Mouse (Mus musculus): ENCODE results near the gene Snx6. TPM values are rescaled to one million over a fixed set of nuclear protein-coding genes. Genes with fewer than 3 reads are reported as not detected.
"Not testable (repeated sequence)": the region's sequence is repeated elsewhere in the genome, so short reads cannot be mapped to it uniquely, and the experiment has no call there.

Gene Snx6
- 81.8 and 85.9 TPM in 2 replicates for total RNA-seq (2017)

DNA sequence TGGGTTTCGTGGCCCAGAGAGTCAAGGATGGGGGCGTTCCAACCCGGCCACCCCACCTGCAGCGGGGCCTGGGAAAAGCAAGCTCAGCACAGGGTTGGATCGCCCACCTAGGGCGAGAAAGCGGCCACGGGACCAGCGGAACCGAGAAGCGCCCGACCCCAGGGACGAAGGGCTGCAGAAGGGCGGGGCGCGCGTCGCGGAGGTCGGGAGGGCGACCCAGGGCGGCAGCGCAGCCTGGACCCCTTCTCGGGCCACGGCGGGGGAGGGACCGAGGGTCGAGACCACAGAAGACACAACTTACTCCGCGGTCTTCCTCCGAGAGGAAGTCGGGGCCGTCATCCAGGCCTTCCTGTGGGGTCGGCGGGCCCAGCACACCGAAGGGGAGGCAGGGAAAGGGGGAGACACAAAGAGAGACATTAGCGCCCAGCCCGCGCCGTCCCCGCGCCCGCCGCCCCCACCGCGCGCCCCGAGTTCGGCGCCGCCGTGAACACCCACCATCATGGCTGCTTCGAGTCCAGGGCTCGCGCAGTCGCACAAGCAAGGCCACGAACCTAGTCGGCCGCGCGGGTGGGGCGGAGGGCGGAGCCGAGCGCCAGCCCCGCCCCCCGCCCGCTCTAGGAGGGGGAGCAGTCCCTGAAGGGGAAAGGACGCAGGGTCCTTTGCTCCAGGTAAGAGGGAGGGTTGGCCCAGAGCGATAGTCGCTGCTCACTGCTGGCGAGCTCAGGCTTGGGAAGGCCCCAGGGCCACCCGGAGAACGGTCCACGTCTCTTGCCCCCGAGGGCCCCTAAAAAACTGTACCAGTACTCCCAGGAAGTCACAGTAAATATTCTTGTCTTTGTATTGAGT, at the start of gene Snx6:
Gene Snx6, minus strand, starts transcription at position 551 of the 846 bp plus-strand sequence.
- peak; percentile 86 for ATAC-seq (ENCODE audit: extremely low read depth, insufficient number of reproducible peaks, low FRiP score, poor library complexity, severe bottlenecking)

GRCm38 (mm10) chr12:54844415-54844814, 48.9 kb upstream of the Snx6 start:
- ATAC-seq (ENCODE audit: extremely low read depth, insufficient number of reproducible peaks, low FRiP score, poor library complexity, severe bottlenecking) = no peak

DNA sequence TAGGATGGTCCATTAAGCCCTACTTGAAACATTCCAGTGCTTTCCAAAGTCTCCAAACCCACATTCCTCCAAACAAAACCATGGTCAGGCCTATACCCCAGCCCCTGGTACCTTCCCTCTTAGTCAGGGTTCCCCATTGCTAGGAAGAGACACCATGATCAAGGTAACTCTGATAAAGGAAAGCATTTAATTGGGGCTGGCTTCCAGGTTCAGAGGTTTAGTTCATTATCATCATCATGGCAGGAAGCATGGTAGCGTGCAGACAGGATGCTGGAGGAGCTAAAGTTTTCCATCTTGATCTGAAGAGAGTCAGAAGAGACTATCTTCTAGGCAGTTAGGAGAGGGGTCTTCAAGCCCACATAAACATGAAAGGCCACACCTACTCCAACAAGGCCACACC, 46.1 kb upstream of the Snx6 start:
- ATAC-seq (ENCODE audit: extremely low read depth, insufficient number of reproducible peaks, low FRiP score, poor library complexity, severe bottlenecking) = no peak

- ATAC-seq (ENCODE audit: extremely low read depth, insufficient number of reproducible peaks, low FRiP score, poor library complexity, severe bottlenecking) = no peak
Observed at GRCm38 (mm10) chr12:54839815-54840214, 44.3 kb upstream of the Snx6 start.

DNA sequence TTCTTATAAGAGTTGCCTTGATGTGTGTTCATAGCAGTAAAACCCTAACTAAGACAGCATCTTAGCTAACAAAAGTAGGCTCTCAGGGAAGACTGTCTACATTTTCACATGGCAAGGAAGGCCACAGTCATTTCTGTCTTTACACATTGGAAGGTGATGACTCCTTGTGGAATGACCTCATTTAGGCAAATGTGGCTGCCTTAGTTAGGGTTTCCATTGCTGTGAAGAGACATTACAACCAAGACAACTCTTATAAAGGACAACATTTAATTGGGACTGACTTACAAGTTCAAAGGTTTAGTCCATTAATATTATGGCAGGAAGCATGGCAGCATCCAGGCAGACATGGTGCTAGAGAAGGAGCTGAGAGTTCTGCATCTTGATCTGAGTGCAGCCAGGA, 43.4 kb upstream of the Snx6 start:
- ATAC-seq (ENCODE audit: extremely low read depth, insufficient number of reproducible peaks, low FRiP score, poor library complexity, severe bottlenecking) = no peak

- no peak for ATAC-seq (ENCODE audit: extremely low read depth, insufficient number of reproducible peaks, low FRiP score, poor library complexity, severe bottlenecking)
Observed at GRCm38 (mm10) chr12:54835608-54836570, 40.4 kb upstream of the Snx6 start.

- ATAC-seq (ENCODE audit: extremely low read depth, insufficient number of reproducible peaks, low FRiP score, poor library complexity, severe bottlenecking) = no peak
Observed at GRCm38 (mm10) chr12:54834925-54835447, 39.5 kb upstream of the Snx6 start.

DNA sequence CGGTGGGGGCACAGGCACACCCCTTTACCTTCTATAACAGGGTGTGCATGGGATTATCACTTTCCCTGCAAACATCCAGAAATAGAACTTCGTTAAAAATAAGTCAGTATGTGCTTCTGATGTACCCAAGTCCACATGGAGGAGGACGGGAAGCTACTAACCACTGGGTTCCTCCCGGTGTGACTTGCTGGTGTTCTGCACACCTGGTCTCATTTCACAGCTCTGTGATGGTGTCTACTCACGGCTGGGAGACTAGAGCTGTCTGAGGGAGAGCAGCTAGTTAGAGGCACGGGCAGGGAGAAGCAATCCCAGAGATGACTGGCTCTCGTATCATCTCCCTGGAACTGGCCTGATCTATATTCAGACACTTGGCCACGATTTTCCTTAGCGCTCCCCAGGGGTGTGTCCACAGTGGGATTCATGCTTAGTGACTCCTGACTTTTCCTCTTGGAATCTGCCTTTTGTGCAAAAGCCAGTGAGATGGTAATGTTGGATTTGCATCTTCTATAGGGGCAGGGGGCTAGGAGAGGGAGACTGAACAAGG, 38.4 kb upstream of the Snx6 start:
- ATAC-seq (ENCODE audit: extremely low read depth, insufficient number of reproducible peaks, low FRiP score, poor library complexity, severe bottlenecking) = no peak

- not testable (repeated sequence) for ATAC-seq (ENCODE audit: extremely low read depth, insufficient number of reproducible peaks, low FRiP score, poor library complexity, severe bottlenecking)
Observed at GRCm38 (mm10) chr12:54831927-54832326, 36.4 kb upstream of the Snx6 start.

DNA sequence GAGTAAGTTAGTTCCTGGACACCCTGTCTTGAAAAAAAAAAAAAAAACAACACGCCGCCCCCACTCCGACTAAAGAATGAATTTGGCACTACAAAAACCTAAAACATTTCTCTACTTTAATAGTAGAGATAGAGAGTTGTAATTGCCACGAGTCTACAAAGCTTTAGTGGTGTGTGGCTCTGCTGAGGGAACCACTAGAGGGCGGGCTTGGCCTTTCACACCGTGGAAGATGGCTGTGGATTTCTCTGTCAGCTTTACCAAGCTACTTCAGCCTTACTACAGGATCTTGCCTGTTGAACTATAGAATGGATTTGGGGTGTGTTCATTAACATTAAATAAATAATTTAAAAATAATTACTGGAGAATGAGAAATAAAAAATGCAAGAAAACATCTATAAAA, 35.1 kb upstream of the Snx6 start:
- peak; percentile 95 for ATAC-seq (ENCODE audit: extremely low read depth, insufficient number of reproducible peaks, low FRiP score, poor library complexity, severe bottlenecking)

GRCm38 (mm10) chr12:54829876-54830275, 34.4 kb upstream of the Snx6 start:
- no peak for ATAC-seq (ENCODE audit: extremely low read depth, insufficient number of reproducible peaks, low FRiP score, poor library complexity, severe bottlenecking)

DNA sequence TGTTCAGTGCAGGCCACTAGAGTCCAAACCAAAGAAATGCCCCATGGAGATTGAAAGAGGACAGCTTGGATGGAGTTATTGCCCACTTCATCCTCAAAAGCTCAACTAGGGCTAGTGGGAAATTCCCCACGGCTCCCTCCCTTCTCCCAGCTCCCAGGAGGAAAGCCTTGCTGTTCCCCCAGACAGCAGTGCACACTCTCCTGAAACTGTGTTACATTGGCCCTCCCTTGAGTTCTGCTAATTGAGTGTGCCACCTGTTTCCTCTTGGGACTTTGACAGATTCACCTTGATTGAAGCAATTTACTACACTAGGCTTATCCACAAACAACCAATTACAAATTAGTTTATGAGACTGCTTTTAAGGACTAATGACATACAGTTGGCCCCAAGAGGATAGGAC, 32.5 kb upstream of the Snx6 start:
- no peak for ATAC-seq (ENCODE audit: extremely low read depth, insufficient number of reproducible peaks, low FRiP score, poor library complexity, severe bottlenecking)

DNA sequence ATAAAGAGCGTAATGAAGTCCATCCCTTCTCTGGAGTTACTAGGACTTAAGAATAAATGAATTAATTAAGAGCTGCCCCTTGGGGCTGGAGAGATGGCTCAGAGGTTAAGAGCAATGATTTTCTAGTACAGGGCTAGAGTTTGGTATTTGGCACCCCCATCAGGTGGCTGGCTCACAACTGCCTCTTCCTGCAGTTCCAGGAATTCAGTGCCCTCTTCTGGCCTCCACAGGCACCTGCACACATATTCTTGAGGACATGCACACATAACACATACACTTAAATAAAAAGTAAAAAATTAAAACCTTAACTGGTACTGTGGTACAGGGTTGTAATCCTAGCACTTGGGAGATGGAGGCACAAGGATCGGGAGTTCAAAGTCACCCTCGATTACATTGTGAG, 29.7 kb upstream of the Snx6 start:
- ATAC-seq (ENCODE audit: extremely low read depth, insufficient number of reproducible peaks, low FRiP score, poor library complexity, severe bottlenecking) = peak; percentile 53; the same call in 1 of the 2 replicates

GRCm38 (mm10) chr12:54822836-54823426, 27.4 kb upstream of the Snx6 start:
- no peak for ATAC-seq (ENCODE audit: extremely low read depth, insufficient number of reproducible peaks, low FRiP score, poor library complexity, severe bottlenecking)

- peak; percentile 71; the same call in 1 of the 2 replicates for ATAC-seq (ENCODE audit: extremely low read depth, insufficient number of reproducible peaks, low FRiP score, poor library complexity, severe bottlenecking)
Observed at GRCm38 (mm10) chr12:54820684-54821161, 25.2 kb upstream of the Snx6 start.

- no peak for ATAC-seq (ENCODE audit: extremely low read depth, insufficient number of reproducible peaks, low FRiP score, poor library complexity, severe bottlenecking)
Observed at GRCm38 (mm10) chr12:54819181-54819935, 23.9 kb upstream of the Snx6 start.

DNA sequence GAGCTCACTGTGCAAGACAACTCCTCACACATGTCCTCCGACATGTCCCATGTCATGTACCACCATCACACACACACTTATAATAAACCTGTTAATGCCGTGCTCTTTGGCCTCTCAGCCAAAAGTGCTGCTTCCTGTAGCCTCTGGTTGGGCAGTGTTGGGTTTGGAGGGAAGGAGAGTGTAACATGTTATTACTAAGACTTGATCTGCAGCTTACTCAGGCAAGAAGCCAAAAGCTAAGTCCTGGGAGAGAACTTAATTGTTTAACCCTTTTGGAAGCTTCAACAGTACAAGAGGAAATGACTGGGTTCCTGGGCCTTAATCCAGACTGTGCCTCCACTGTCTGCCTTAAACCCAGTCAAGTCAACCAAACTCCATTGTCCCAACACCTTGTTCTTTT, 14.6 kb upstream of the Snx6 start:
- no peak for ATAC-seq (ENCODE audit: extremely low read depth, insufficient number of reproducible peaks, low FRiP score, poor library complexity, severe bottlenecking)

- ATAC-seq (ENCODE audit: extremely low read depth, insufficient number of reproducible peaks, low FRiP score, poor library complexity, severe bottlenecking) = no peak
Observed at GRCm38 (mm10) chr12:54807481-54807880, 12.0 kb upstream of the Snx6 start.

Data from neutrophil, adult 5-6 weeks (primary cell).